Mouse (Mus musculus): Measurements from ENCODE around the gene Fam92b.

DNA sequence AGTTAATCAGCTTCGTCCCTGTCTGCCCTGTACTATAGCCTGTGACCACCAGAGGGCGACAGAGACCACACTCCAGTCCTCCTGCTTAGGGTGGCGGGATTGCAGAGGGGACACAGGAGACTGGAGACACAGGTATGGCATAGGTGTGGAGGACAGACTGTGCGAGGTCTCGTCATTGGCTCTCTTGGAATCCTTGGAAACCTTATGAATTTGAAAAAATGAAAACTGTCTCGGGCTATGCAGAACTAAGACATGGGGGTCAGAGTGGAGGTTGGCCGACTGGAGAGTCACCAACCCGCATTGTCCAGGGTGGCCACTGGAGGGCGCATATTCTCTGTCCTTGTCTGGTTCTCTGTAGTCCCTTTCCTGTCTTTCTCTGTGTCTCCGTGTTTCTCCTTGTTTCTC lies 1.8 kb upstream of the Fam92b start:
- peak; percentile 92 for TF ChIP-seq CTCF (IDR thresholded peaks at IDR 0.05; ENCODE audit: extremely low read depth, insufficient read depth, insufficient read length, insufficient replicate concordance)
- no peak for TF ChIP-seq POLR2A (IDR thresholded peaks at IDR 0.05; ENCODE audit: low read depth, low read length)

Data from spleen, adult 2 months (tissue).